Mouse (Mus musculus) cerebellum, postnatal 4 days (tissue): ENCODE measurements around the gene Mlh1.
A peak's percentile ranks its signal among the peaks of the same experiment; 100 is the strongest.

Source experiments
- DNase-seq, 2 experiments: peaks; one replicate each; pipeline ENCODE4 v3.0.0; 2022; ENCODE audit warnings: low spot score in 2 of 2, mixed read lengths in 1 of 2

The Mlh1 gene

GRCm38 (mm10) chr9:111271434-111272160, at the start of gene Mlh1, which contains the start of gene Epm2aip1:
Gene Mlh1 (minus strand): TSS chr9:111271791.
Gene Epm2aip1 (plus strand): TSS chr9:111271929.
- peak; percentile 99 for DNase-seq

DNA sequence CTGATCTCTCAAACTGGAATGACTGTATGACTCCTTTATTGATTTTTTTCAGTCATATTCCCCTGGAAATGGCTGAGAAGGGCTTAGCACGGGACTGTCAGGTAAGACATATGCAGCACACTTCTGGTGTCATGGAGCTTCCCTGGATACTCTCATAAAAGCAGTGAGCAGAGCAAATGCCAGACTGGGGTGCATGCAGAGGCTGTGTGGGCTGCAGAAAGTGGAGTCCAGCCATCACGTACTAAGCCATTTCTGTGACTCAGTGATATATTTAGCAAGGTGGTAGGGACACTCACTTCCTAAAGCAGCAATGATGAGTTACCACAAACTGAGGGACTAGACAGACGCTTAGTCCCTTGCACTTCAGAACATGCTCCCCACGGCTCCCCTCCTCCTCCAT, 49.3 kb upstream of the Mlh1 start:
- no peak for DNase-seq

DNA sequence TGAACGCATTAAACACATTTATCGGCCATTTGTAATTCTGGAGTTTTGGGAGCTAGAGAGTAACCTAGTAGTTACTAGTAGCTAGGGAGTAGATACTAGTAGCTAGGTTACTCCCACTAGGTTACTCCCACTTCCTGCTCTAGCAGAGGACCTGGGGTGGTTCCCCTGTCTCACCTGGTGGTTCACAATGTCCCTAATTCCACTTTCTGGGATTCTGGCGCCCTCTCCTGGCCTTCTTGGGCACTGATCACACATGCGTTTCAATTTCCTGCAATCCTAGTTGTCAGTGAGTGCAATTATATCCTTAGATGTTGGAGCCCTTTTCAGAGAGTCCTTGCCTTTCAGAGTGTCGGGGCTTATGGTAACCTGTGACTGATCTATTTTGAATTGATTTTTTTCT, 42.6 kb upstream of the Mlh1 start:
- DNase-seq = peak; percentile 35 to 63

- no peak for DNase-seq
Observed at GRCm38 (mm10) chr9:111313793-111314192, 42.2 kb upstream of the Mlh1 start.

DNA sequence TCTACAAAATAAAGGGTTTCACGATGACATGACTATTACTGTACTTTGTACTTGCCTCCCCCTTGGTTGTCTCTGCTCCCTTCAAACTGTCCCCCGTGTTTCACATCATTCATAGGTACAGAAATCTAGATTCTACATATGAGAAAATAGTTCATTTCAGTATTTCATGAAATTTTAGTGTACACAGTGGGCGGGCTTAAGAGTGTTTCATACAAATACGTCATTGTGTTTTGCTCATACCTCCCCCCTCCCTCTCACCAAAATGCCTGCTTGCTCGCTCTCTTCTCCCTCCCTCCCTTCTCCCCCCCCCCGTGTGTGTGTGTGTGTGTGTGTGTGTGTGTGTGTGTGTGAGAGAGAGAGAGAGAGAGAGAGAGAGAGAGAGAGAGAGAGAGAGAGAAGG, 41.7 kb upstream of the Mlh1 start:
- no peak for DNase-seq

DNA sequence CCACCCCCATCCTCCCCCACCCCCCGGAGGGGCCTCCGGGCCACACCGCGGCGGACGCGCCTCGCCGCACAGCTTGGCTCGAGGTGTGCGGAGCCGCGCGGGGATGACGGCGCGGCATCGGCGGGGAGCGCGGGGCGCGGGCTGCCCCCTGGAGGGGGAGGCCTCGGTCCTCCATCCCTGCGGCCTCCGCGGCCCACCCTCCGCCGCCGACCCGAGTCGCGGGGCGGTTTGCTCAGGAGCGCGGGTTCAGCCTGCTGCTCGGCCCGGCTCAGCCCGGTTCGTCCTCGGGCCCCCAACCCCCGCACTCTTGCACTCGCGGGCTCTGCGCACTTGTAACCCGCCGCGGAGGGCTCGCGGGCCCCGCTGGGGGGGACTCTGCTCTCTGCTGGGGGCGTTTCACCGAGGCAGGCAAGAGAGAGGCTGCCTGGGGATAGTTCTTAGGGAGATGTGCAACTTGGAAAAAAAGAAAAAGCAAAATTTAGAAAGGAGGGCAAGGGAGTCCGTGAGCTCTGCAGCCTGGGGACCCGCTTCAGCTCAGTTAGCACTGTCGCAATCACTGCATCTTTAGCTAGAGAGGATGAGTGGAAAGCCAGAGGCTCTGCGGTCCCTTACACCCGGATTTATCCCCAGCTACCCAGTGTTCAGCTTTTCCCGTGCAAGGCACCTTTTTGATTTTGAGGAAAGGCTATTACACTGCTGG, 41.0 kb upstream of the Mlh1 start:
- peak in 1 of 2 experiments; percentile 8 for DNase-seq

DNA sequence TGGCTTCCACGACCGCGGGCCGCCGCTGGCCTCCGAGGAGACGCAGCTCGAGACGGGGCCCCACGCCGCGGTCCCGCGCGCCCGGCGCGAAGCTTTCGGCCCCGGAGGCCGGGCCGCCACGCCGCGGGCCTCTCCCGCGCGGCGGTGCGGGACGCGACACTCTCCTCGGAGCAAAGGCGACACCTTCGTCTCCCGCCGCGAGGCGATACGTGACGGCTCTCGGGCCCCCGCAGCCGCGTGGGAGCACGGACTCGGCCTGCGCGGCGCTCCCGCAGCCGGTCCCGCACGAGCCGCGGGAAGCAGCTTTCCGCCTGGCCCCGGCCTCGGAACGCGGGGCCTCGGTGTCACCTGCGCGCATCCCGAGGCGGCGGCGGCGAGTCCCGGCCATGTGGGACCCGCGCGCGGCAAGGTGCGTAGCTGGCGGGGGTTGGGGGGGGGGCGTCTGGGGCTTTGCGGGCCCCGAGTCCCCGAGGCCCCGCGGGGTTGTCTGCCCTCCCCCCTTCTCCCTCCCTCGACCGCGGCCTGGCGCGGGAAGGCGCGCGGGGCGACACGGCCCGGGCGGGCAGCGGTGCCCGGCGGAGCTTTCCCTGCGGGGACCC, 40.4 kb upstream of the Mlh1 start:
- DNase-seq = peak in 1 of 2 experiments; percentile 15

- peak; percentile 24 to 33 for DNase-seq
Observed at GRCm38 (mm10) chr9:111311031-111311842, 39.6 kb upstream of the Mlh1 start, which contains the start of gene Trank1. Gene Trank1 (plus strand): TSS chr9:111311739.

- DNase-seq = no peak
Observed at GRCm38 (mm10) chr9:111306142-111306541, 34.6 kb upstream of the Mlh1 start.

GRCm38 (mm10) chr9:111304036-111304435, 32.4 kb upstream of the Mlh1 start:
- no peak for DNase-seq

DNA sequence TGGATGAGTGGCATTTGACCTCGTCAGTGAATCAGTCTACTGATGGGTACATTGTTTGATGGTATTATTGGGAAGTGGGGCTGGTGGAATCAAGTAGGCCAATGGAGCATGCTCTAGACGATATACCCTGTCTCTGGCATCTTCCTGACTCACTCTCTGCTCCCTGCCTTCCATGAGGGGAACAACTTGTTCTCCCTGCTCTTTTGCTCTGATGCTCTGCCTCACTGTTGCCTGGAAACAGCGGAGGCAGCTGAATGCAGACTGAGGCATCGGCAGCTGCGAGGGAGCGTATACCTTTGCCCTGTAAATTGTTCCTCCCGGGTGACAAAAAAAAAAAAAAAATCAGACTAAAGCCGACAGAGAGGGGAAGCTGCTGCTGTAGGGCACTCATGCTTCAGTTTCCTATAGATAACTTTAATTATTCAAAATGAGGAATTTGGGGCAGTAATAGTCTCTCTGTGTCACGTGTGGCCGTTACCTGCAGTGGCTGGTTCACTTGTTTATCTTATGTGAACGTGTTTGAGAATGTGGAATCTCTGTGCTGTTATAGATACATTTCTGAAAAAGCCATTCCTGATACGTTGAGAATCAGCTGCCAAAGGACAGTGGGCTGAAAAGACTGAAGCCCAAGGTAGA, 30.7 kb upstream of the Mlh1 start:
- DNase-seq = no peak

GRCm38 (mm10) chr9:111298606-111299005, 27.0 kb upstream of the Mlh1 start:
- DNase-seq = no peak

DNA sequence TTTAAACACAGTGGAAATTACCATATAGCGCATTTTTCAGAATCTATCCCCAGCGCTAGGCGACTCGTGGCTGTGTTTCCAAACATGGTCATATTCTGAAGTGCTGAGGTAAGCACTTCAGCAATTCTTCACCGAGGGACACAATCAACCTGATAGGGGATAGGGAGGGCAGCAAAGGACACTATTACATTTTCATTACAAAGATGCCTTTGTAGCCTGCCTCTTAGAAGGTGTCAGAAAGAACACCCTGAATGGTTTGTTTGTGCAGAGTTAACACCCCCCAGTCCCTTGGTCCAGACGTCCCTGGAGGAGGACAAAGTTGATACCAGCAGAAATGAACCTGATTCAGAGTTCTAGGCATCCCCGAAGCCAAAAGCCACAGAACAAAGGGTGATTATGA, 24.8 kb upstream of the Mlh1 start:
- DNase-seq = no peak

- DNase-seq = no peak
Observed at GRCm38 (mm10) chr9:111295323-111295722, 23.7 kb upstream of the Mlh1 start.

DNA sequence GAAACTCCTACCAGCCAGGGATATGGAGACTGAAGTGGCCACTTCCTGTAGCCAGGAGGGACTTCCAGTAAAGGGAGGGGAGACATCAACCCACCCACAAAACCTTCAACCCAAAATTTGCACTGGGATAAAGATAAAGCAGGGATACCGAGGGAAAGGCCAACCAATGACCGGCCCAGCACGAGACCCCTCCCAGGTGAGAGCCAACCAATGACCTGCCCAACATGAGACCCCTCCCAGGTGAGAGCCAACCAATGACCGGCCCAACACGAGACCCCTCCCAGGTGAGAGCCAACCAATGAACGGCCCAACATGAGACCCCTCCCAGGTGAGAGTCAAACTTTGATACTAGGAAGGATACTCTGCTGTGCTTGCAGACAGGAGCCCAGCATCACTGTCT, 23.3 kb upstream of the Mlh1 start:
- DNase-seq = no peak

DNA sequence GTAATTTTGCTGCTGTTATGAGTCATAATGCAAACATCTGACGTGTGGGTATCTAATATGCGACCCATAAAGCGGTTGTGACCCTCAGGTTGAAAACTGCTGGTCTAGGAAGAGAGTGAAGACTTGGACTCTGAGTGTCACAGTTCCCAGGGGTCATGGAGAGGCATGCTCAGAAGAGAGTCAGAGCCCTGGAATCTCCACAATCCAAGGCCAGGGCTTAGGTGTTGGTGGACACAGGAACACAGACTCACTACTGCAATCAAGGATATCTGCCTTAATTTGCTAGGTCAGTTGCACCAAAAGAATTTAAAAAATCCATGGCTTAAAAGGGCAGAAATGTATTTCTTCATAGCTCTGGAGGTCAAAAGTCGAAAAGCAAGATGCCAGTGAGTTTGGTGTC, 21.6 kb upstream of the Mlh1 start:
- no peak for DNase-seq

GRCm38 (mm10) chr9:111290539-111291100, 19.0 kb upstream of the Mlh1 start:
- no peak for DNase-seq

DNA sequence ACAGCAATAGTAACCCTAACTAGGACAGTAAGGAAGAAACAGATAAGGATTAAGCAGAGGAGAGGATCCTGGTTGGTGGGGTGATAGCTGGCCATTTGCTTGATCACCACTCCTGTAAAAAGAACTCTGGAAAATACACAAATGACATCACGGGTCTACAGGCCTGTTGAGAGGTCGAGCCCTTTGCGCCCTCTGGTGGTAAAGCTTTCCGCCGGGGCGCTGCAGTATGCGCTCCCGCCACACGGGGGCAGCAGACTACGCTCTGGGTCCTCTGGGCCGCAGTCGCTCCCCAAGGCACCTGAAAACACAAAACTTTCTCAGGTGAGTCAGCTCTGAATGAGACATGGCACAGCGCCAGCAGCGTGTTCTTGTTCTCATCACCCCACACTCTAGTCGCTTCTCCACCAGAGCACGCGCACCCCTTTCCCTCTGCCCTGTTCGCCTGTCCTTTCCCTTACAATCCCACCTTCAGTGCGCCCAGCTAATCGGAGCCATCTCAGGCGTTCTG, 18.3 kb upstream of the Mlh1 start:
- peak; percentile 90 to 97 for DNase-seq

DNA sequence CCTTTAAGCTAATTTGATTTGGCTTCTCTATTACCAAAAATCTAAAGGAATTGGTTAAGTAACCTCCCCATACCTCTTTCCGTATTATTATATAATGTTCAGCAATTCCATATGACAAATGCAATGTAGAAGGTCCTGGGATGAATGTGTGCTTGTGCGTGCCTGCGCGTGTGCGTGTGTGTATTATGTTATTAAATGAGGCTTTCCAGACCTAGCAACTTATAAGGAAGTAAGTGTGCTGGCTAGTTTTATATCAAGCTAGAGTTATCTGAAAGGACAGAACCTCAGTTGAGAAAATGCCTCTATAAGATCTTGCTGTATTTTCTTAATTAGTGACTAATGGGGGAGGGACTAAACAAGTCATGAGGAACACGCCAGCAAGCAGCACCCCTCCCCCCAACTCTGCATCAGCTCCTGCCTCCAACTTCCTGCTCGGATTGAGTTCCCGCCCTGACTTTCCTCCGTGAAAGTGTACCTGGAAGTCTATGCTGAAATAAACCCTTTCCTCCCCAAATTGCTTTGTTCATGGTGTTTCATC, 17.8 kb upstream of the Mlh1 start:
- DNase-seq = no peak

GRCm38 (mm10) chr9:111287956-111288355, 16.4 kb upstream of the Mlh1 start:
- DNase-seq = no peak

GRCm38 (mm10) chr9:111286468-111286867, 14.9 kb upstream of the Mlh1 start:
- DNase-seq = no peak
